Mouse (Mus musculus) left cerebral cortex, adult 11 months (tissue): Measurements from ENCODE around the gene Nxf7.
"Not testable (repeated sequence)": the region's sequence is repeated elsewhere in the genome, so short reads cannot be mapped to it uniquely, and the experiment has no call there.

Experiments used
- DNase-seq: peaks from one replicate; pipeline ENCODE4 v3.0.0; 2022; ENCODE audit warnings: low spot score

Gene Nxf7

DNA sequence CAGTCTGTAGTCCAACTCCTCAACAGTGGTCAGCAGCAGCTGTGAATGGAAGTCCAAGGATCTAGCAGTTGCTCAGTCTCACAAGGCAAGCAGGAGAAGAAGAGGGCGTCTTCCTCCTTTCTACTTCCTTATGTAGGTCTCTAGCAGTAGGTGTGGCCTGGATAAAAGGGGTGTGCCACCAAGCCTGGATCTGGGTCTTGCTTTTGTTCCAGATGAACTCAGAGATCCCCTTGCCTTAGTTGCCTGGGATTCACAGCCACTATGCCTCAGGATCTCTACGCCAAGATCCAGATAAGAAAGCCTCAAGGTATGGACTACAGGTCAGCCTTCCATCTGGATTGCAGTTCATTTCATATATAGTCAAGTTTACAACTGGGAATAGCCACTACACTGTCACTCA, at the start of gene Nxf7:
Nxf7 (minus strand) TSS at position 101 of the 400 bp plus-strand sequence.
- no peak for DNase-seq

DNA sequence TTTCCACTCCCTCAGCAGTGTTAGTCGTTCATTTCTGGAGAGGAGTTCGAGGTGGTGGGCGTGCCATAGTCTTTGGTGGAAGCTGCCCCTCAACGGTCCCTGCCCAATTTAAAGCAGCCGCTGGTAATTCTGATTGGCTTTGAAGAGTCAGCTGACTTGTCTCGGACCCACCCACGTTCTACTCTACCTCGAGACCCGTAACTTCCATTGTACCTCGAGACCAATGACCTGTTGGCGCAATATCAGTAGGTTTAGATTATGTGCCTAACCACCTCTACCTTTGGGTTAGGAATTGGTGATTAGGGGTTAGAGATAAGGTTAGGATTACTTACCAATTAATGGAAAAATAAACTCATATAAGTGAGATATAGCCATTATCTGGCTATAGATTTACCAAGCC, 29.0 kb upstream of the Nxf7 start, which contains the start of gene Prame:
Prame (minus strand) TSS at position 101 of the 400 bp plus-strand sequence.
- no peak for DNase-seq

GRCm38 (mm10) chrX:135601298-135602029, 2.9 kb upstream of the Nxf7 start:
- peak; percentile 67 for DNase-seq

GRCm38 (mm10) chrX:135598096-135598495, 481 bp downstream of the Nxf7 start:
- DNase-seq = peak; percentile 42

DNA sequence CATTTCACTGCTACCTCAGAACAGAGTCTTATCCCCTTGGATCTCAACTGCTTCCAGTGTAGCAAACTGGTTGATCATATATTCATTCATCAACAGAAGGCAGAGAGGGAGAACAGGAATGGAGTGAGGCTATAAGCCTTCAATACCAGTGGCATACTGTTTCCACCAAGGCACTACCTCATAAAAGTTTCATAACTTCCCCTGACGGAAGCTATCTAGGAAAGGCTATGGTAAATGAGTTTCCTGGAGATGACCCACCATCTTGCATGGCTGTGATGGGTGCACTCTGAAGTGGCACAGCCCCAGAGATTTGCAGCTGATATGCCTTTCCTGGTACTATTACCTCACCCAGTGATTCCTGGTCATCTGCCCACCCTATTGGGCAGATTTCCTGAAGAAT, 22.2 kb downstream of the Nxf7 start:
- no peak for DNase-seq

- DNase-seq = not testable (repeated sequence)
These were observed 23.5 kb downstream of the Nxf7 start for GRCm38 (mm10) chrX:135574958-135575628.

DNA sequence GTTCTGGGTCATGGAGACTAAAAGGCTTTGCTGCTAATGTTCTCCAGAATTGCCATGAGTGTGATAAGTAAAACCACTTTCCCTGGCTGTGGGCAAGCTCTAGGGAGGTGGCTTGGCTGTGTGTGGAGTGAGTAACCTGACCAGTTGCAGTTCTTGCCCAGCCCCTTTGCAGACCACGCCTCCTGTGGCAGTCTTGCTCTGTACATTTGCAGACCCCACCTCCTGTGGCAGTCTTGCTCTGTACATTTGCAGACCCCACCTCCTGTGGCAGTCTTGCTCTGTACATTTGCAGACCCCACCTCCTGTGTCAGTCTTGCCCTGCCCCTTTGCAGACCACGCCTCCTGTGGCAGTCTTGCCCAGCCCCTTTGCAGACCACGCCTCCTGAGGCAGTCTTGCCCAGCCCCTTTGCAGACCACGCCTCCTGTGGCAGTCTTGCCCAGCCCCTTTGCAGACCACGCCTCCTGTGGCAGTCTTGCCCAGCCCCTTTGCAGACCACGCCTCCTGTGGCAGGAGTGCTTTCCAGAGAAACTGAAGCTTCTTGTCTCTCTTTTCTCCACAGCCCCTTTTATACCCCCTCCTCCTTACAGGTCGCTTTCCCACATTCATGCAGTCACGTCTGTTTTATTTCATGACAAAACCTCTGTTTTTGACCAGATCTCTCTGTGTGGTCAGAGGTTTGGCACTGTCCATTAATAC, 24.2 kb downstream of the Nxf7 start:
- not testable (repeated sequence) for DNase-seq

DNA sequence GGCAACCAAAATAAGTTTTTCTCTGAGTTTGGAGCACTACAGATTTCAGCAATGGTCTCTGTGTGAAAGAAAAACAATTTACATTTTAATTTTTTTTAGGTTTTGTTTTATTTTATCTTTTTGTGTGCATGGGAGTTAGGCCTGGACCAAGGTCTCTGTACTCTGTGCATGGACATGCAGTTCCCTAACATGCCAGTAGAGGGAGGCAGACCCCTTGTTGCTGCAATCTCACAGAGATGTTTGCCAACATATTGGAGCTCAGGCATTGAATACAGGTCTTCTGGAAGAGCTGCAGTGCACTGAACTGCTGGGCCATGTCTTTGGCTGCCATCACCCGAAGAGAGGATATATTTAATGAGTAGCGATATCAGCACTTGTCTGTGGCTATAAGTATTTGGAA, 29.1 kb downstream of the Nxf7 start:
- peak; percentile 43 for DNase-seq

GRCm38 (mm10) chrX:135564934-135565333, 33.6 kb downstream of the Nxf7 start:
- DNase-seq = not testable (repeated sequence)

- DNase-seq = no peak
These were observed 35.7 kb downstream of the Nxf7 start for GRCm38 (mm10) chrX:135562841-135563240.

- not testable (repeated sequence) for DNase-seq
These were observed 36.9 kb downstream of the Nxf7 start for GRCm38 (mm10) chrX:135561693-135562092.

DNA sequence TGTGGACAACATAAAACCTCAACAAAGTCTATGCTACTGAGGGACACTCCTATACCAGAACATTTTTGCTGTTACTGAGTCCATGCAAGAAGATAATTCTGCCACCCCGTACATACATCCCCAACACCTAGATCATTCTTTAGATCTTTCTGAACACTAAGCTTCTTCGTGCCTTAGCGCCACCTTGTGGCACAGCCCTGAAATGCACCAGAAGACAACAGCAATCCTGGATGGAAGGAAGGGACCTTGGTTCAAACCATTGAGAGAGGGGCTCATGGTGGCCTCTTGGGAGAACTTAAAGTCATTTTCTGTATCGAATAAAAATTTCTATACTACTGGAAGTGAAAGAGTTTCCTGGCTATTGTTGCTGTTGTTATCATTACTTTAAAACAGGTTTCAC, 37.6 kb downstream of the Nxf7 start:
- DNase-seq = not testable (repeated sequence)

GRCm38 (mm10) chrX:135559665-135560064, 38.9 kb downstream of the Nxf7 start:
- DNase-seq = not testable (repeated sequence)
